Mouse (Mus musculus) liver, embryonic 15.5 days (tissue): ENCODE data around the gene Bcl7c. TPM values are rescaled to one million over a fixed set of nuclear protein-coding genes. Genes with fewer than 3 reads are reported as not detected.
A peak's percentile ranks its signal among the peaks of the same experiment; 100 is the strongest.
"Not testable (repeated sequence)": the region's sequence is repeated elsewhere in the genome, so short reads cannot be mapped to it uniquely, and the experiment has no call there.

Experiments used
- ATAC-seq: fragments of 200-750 bp; cut with Nextera tagmentation; 2 replicates; pipeline ENCODE4 v1.8.0; 2017; ENCODE audit warnings: moderate number of reproducible peaks, mild to moderate bottlenecking, moderate library complexity; ENCODE audit not compliant: insufficient read depth
- H3K27ac ChIP-seq: fragments of 300-500 bp; sonication (generic); replicated peaks from 2 replicates; pipeline ENCODE4 v1.5.1; 2015; ENCODE audit warnings: mild to moderate bottlenecking, inconsistent platforms
- H3K27me3 ChIP-seq: fragments of 300-500 bp; sonication (generic); 2 replicates; pipeline ENCODE4 v1.6.1; 2015; ENCODE audit warnings: mild to moderate bottlenecking, inconsistent platforms
- H3K36me3 ChIP-seq: fragments of 300-500 bp; sonication (generic); replicated peaks from 2 replicates; pipeline ENCODE4 v1.6.1; 2015; ENCODE audit warnings: moderate library complexity, mild to moderate bottlenecking, inconsistent platforms
- H3K4me1 ChIP-seq: fragments of 300-500 bp; sonication (generic); replicated peaks from 2 replicates; pipeline ENCODE4 v1.6.1; 2015; ENCODE audit warnings: inconsistent platforms
- H3K4me2 ChIP-seq: fragments of 300-500 bp; sonication (generic); 2 replicates; pipeline ENCODE4 v1.6.1; 2015; ENCODE audit warnings: moderate library complexity, mild to moderate bottlenecking, inconsistent platforms
- H3K4me3 ChIP-seq: fragments of 300-500 bp; sonication (generic); replicated peaks from 2 replicates; pipeline ENCODE4 v1.5.1; 2015; ENCODE audit warnings: mild to moderate bottlenecking, inconsistent platforms
- H3K9ac ChIP-seq: fragments of 300-500 bp; sonication (generic); 2 replicates; pipeline ENCODE4 v1.6.1; 2015; ENCODE audit warnings: moderate library complexity, mild to moderate bottlenecking, inconsistent platforms
- H3K9me3 ChIP-seq: fragments of 300-500 bp; sonication (generic); replicated peaks from 2 replicates; pipeline ENCODE4 v1.6.1; 2016; ENCODE audit warnings: inconsistent platforms
- WGBS: fragments of 180-500 bp; shearing (Covaris S2); methylation state at CpG from one replicate; pipeline ENCODE4 v1.1.7; 2015; ENCODE audit warnings: mixed read lengths; ENCODE audit not compliant: insufficient replicate concordance; 5-methylcytosine and 5-hydroxymethylcytosine counted together
- polyA plus RNA-seq: library from polyadenylated mRNA; unstranded; fragments of >200 nt; fragmentation: Nextera tagmentation; extraction: Ambion mirVana; gene quantifications from 2 replicates; pipeline ENCODE4 v1.2.1, GENCODE M21; 2015

Gene Bcl7c
- polyA plus RNA-seq, 1 experiment from 2014 or later, result 23.7 TPM

- WGBS, result 37% methylated on average over 4 of the region's 4 CpGs
- Histone ChIP-seq H3K9me3 (no peaks in the 10 kb centered on the region), H3K4me1 (peaks cover 7% of the 10 kb centered on the region), H3K4me3 (no peak overlapping the region), H3K36me3 (no peaks in the 10 kb centered on the region), H3K27ac (no peak overlapping the region), H3K4me2 (no peak overlapping the region), H3K9ac (no peak overlapping the region), H3K27me3 (peaks cover 64% of the 10 kb centered on the region)
- no peak for ATAC-seq
Measured at GRCm38 (mm10) chr7:127641260-127641659, 67.5 kb downstream of the Bcl7c start.

- Histone ChIP-seq H3K27ac (no peak overlapping the region), H3K9ac (0 out of 2 replicates have a peak overlapping the region, but pooled peaks have one; percentile 5), H3K36me3 (no peaks in the 10 kb centered on the region), H3K4me2 (peak overlapping the region; percentile 50), H3K4me1 (peaks cover 7% of the 10 kb centered on the region), H3K9me3 (no peaks in the 10 kb centered on the region), H3K27me3 (peaks cover 68% of the 10 kb centered on the region), H3K4me3 (peak overlapping the region; percentile 38)
- under 1% methylated on average over 27 of the region's 27 CpGs for WGBS
- peak; percentile 47; the same call in 1 of the 2 replicates for ATAC-seq
Measured at GRCm38 (mm10) chr7:127636963-127637362, 71.8 kb downstream of the Bcl7c start.

GRCm38 (mm10) chr7:127631416-127631815 lies 77.3 kb downstream of the Bcl7c start:
- Histone ChIP-seq H3K4me2 (no peak overlapping the region), H3K27ac (no peak overlapping the region), H3K9ac (no peak overlapping the region), H3K36me3 (no peaks in the 10 kb centered on the region), H3K27me3 (peaks cover 26% of the 10 kb centered on the region), H3K9me3 (no peaks in the 10 kb centered on the region), H3K4me1 (peaks cover 15% of the 10 kb centered on the region), H3K4me3 (no peak overlapping the region)
- ATAC-seq, result no peak
- WGBS, result 80% methylated on average over 4 of the region's 4 CpGs

- H3K4me3 ChIP-seq, result no peak overlapping the region
- no peaks in the 10 kb centered on the region for H3K9me3 ChIP-seq
- H3K4me2 ChIP-seq, result no peak overlapping the region
- no peak overlapping the region for H3K9ac ChIP-seq
- no peaks in the 10 kb centered on the region for H3K27me3 ChIP-seq
- H3K4me1 ChIP-seq, result peaks cover 21% of the 10 kb centered on the region
- ATAC-seq, result no peak
- H3K36me3 ChIP-seq, result no peaks in the 10 kb centered on the region
- no peak overlapping the region for H3K27ac ChIP-seq
- WGBS, result 57% methylated on average over 5 of the region's 5 CpGs
Measured at GRCm38 (mm10) chr7:127628646-127629045, 80.1 kb downstream of the Bcl7c start.

GRCm38 (mm10) chr7:127626471-127626870 lies 82.3 kb downstream of the Bcl7c start:
- whole genome bisulfite sequencing, result 16% methylated on average over 4 of the region's 4 CpGs
- peak overlapping the region; percentile 81 for H3K27ac ChIP-seq
- H3K4me1 ChIP-seq, result peaks cover 21% of the 10 kb centered on the region
- H3K9ac ChIP-seq, result no peak overlapping the region
- peak overlapping the region; percentile 30 for H3K4me3 ChIP-seq
- H3K9me3 ChIP-seq, result no peaks in the 10 kb centered on the region
- ATAC-seq, result peak; percentile 100
- H3K27me3 ChIP-seq, result no peaks in the 10 kb centered on the region
- no peaks in the 10 kb centered on the region for H3K36me3 ChIP-seq
- H3K4me2 ChIP-seq, result peak overlapping the region; percentile 64

GRCm38 (mm10) chr7:127626039-127626438 lies 82.7 kb downstream of the Bcl7c start:
- Histone ChIP-seq H3K36me3 (no peaks in the 10 kb centered on the region), H3K9me3 (no peaks in the 10 kb centered on the region), H3K9ac (no peak overlapping the region), H3K27ac (peak overlapping the region; percentile 81), H3K4me3 (peak overlapping the region; percentile 30), H3K4me2 (peak overlapping the region; percentile 64), H3K4me1 (peaks cover 21% of the 10 kb centered on the region), H3K27me3 (no peaks in the 10 kb centered on the region)
- no peak for ATAC-seq
- WGBS, result 86% methylated on average over 7 of the region's 7 CpGs

- not testable (repeated sequence) for ATAC-seq, H3K4me2 ChIP-seq, H3K9ac ChIP-seq, H3K9me3 ChIP-seq, H3K4me3 ChIP-seq, H3K36me3 ChIP-seq, H3K27ac ChIP-seq
- 87% methylated on average over 7 of the region's 8 CpGs for WGBS
- Histone ChIP-seq H3K4me1 (peaks cover 25% of the 10 kb centered on the region), H3K27me3 (peaks cover 22% of the 10 kb centered on the region)
Measured at GRCm38 (mm10) chr7:127618402-127618801, 90.3 kb downstream of the Bcl7c start.

- WGBS, result 76% methylated on average over 2 of the region's 2 CpGs
- no peaks in the 10 kb centered on the region for H3K9me3 ChIP-seq
- no peaks in the 10 kb centered on the region for H3K36me3 ChIP-seq
- peaks cover 25% of the 10 kb centered on the region for H3K4me1 ChIP-seq
- H3K9ac ChIP-seq, result no peak overlapping the region
- peaks cover 23% of the 10 kb centered on the region for H3K27me3 ChIP-seq
- no peak overlapping the region for H3K27ac ChIP-seq
- H3K4me2 ChIP-seq, result no peak overlapping the region
- H3K4me3 ChIP-seq, result no peak overlapping the region
- ATAC-seq, result no peak
Measured at GRCm38 (mm10) chr7:127617962-127618361, 90.8 kb downstream of the Bcl7c start.

- Histone ChIP-seq H3K9me3 (no peaks in the 10 kb centered on the region), H3K27ac (no peak overlapping the region), H3K4me1 (peaks cover 25% of the 10 kb centered on the region), H3K4me2 (no peak overlapping the region), H3K4me3 (no peak overlapping the region), H3K36me3 (peaks cover 9% of the 10 kb centered on the region), H3K9ac (no peak overlapping the region), H3K27me3 (peaks cover 23% of the 10 kb centered on the region)
- WGBS, result 69% methylated on average over 1 of the region's 1 CpGs
- no peak for ATAC-seq
Measured at GRCm38 (mm10) chr7:127616881-127617280, 91.9 kb downstream of the Bcl7c start.

GRCm38 (mm10) chr7:127616336-127616735 lies 92.4 kb downstream of the Bcl7c start:
- no peak for ATAC-seq
- Histone ChIP-seq H3K4me2 (no peak overlapping the region), H3K9me3 (no peaks in the 10 kb centered on the region), H3K4me3 (no peak overlapping the region), H3K27me3 (peaks cover 23% of the 10 kb centered on the region), H3K27ac (no peak overlapping the region), H3K36me3 (peaks cover 14% of the 10 kb centered on the region), H3K4me1 (peaks cover 25% of the 10 kb centered on the region), H3K9ac (no peak overlapping the region)
- WGBS, result 61% methylated on average over 1 of the region's 1 CpGs

- peak within 1 kb of the TSS; percentile 95 for H3K4me2 ChIP-seq
- WGBS, result 2% methylated on average over 45 of the region's 50 CpGs
- peak; percentile 68 for ATAC-seq
- H3K9me3 ChIP-seq, result no peaks in the 10 kb centered on the region
- peak within 1 kb of the TSS; percentile 73 for H3K4me3 ChIP-seq
- H3K9ac ChIP-seq, result peak within 1 kb of the TSS; percentile 72
- peaks cover 23% of the 10 kb centered on the region for H3K27me3 ChIP-seq
- H3K27ac ChIP-seq, result peak within 1 kb of the TSS; percentile 72; the same call in 1 of the 2 replicates
- peaks cover 26% of the 10 kb centered on the region for H3K36me3 ChIP-seq
- peaks cover 25% of the 10 kb centered on the region for H3K4me1 ChIP-seq
Measured at GRCm38 (mm10) chr7:127614891-127615843, 93.6 kb downstream of the Bcl7c start, which contains the start of gene Zfp629. Zfp629 (minus strand) TSS chr7:127615797.
